Mouse (Mus musculus) embryonic facial prominence, embryonic 13.5 days (tissue): ENCODE data around the gene Aif1l. TPM values are rescaled to one million over a fixed set of nuclear protein-coding genes. Genes with fewer than 3 reads are reported as not detected.

Source experiments
- ATAC-seq: fragments of 200-750 bp; cut with Nextera tagmentation; 2 replicates; pipeline ENCODE4 v1.8.0; 2017; ENCODE audit warnings: low read depth; ENCODE audit not compliant: insufficient number of reproducible peaks, insufficient read depth, low FRiP score, low TSS enrichment
- H3K27ac ChIP-seq: fragments of 300-500 bp; sonication (generic); 2 replicates; pipeline ENCODE4 v1.5.1; 2015; ENCODE audit warnings: moderate library complexity, mild to moderate bottlenecking, inconsistent platforms
- H3K27me3 ChIP-seq: fragments of 300-500 bp; sonication (generic); 2 replicates; pipeline ENCODE4 v1.6.1; 2015; ENCODE audit warnings: mild to moderate bottlenecking, inconsistent platforms
- H3K36me3 ChIP-seq: fragments of 300-500 bp; sonication (generic); 2 replicates; pipeline ENCODE4 v1.6.1; 2015; ENCODE audit warnings: mild to moderate bottlenecking, inconsistent platforms
- H3K4me1 ChIP-seq: fragments of 300-500 bp; sonication (generic); 2 replicates; pipeline ENCODE4 v1.6.1; 2015; ENCODE audit warnings: inconsistent platforms
- H3K4me2 ChIP-seq: fragments of 300-500 bp; sonication (generic); 2 replicates; pipeline ENCODE4 v1.6.1; 2015; ENCODE audit warnings: moderate library complexity, mild to moderate bottlenecking, inconsistent platforms
- H3K4me3 ChIP-seq: fragments of 300-500 bp; sonication (generic); 2 replicates; pipeline ENCODE4 v1.5.1; 2015; ENCODE audit warnings: mild to moderate bottlenecking, inconsistent platforms
- H3K9ac ChIP-seq: fragments of 300-500 bp; sonication (generic); 2 replicates; pipeline ENCODE4 v1.6.1; 2015; ENCODE audit warnings: mild to moderate bottlenecking, inconsistent platforms
- H3K9me3 ChIP-seq: fragments of 300-500 bp; sonication (generic); 2 replicates; pipeline ENCODE4 v1.6.1; 2016; ENCODE audit warnings: inconsistent platforms
- WGBS: fragments of 180-500 bp; shearing (Covaris S2); methylation state at CpG from one replicate; pipeline ENCODE4 v1.1.7; 2015; ENCODE audit warnings: mixed read lengths; 5-methylcytosine and 5-hydroxymethylcytosine counted together
- polyA plus RNA-seq: library from polyadenylated mRNA; unstranded; fragments of >200 nt; fragmentation: Nextera tagmentation; extraction: Ambion mirVana; gene quantifications from 2 replicates; pipeline ENCODE4 v1.2.1, GENCODE M21; 2015

Aif1l gene
- polyA plus RNA-seq, 1 experiment from 2014 or later = 46.4 TPM

GRCm38 (mm10) chr2:31953687-31954086, 3.7 kb downstream of the Aif1l start:
- Histone ChIP-seq H3K36me3 (peaks cover 19% of the 10 kb centered on the region), H3K4me1 (peaks cover 25% of the 10 kb centered on the region), H3K27me3 (no peaks in the 10 kb centered on the region), H3K27ac (no peak overlapping the region), H3K4me3 (no peak overlapping the region), H3K9me3 (no peaks in the 10 kb centered on the region), H3K9ac (0 out of 2 replicates have a peak overlapping the region, but pooled peaks have one; percentile 11), H3K4me2 (no peak overlapping the region)
- no peak for ATAC-seq
- 72% methylated on average over 8 of the region's 8 CpGs for WGBS

- WGBS = 85% methylated on average over 9 of the region's 9 CpGs
- H3K27me3 ChIP-seq = no peaks in the 10 kb centered on the region
- no peaks in the 10 kb centered on the region for H3K9me3 ChIP-seq
- no peak overlapping the region for H3K4me2 ChIP-seq
- ATAC-seq = no peak
- peaks cover 29% of the 10 kb centered on the region for H3K36me3 ChIP-seq
- H3K9ac ChIP-seq = no peak overlapping the region
- peaks cover 23% of the 10 kb centered on the region for H3K4me1 ChIP-seq
- H3K4me3 ChIP-seq = no peak overlapping the region
- H3K27ac ChIP-seq = no peak overlapping the region
These were observed 4.8 kb downstream of the Aif1l start for GRCm38 (mm10) chr2:31954779-31955181.

GRCm38 (mm10) chr2:31955686-31956085, 5.7 kb downstream of the Aif1l start:
- 90% methylated on average over 5 of the region's 5 CpGs for WGBS
- Histone ChIP-seq H3K4me2 (no peak overlapping the region), H3K9me3 (no peaks in the 10 kb centered on the region), H3K4me3 (no peak overlapping the region), H3K27me3 (no peaks in the 10 kb centered on the region), H3K36me3 (peaks cover 35% of the 10 kb centered on the region), H3K9ac (no peak overlapping the region), H3K4me1 (peaks cover 19% of the 10 kb centered on the region), H3K27ac (no peak overlapping the region)
- ATAC-seq = no peak

GRCm38 (mm10) chr2:31957211-31957610, 7.3 kb downstream of the Aif1l start:
- Histone ChIP-seq H3K27ac (no peak overlapping the region), H3K9me3 (no peaks in the 10 kb centered on the region), H3K4me2 (no peak overlapping the region), H3K9ac (no peak overlapping the region), H3K4me3 (no peak overlapping the region), H3K4me1 (peaks cover 4% of the 10 kb centered on the region), H3K27me3 (no peaks in the 10 kb centered on the region), H3K36me3 (peaks cover 40% of the 10 kb centered on the region)
- WGBS = 93% methylated on average over 10 of the region's 10 CpGs
- no peak for ATAC-seq

GRCm38 (mm10) chr2:31960986-31961385, 11.0 kb downstream of the Aif1l start:
- Histone ChIP-seq H3K4me1 (no peaks in the 10 kb centered on the region), H3K27ac (no peak overlapping the region), H3K4me3 (no peak overlapping the region), H3K4me2 (no peak overlapping the region), H3K9ac (no peak overlapping the region), H3K27me3 (no peaks in the 10 kb centered on the region), H3K36me3 (peaks cover 42% of the 10 kb centered on the region), H3K9me3 (no peaks in the 10 kb centered on the region)
- 92% methylated on average over 8 of the region's 8 CpGs for WGBS
- ATAC-seq = no peak

GRCm38 (mm10) chr2:31961791-31962222, 11.9 kb downstream of the Aif1l start:
- Histone ChIP-seq H3K4me2 (no peak overlapping the region), H3K4me3 (no peak overlapping the region), H3K27ac (peak overlapping the region; percentile 84), H3K36me3 (peaks cover 42% of the 10 kb centered on the region), H3K9ac (no peak overlapping the region), H3K4me1 (no peaks in the 10 kb centered on the region), H3K9me3 (no peaks in the 10 kb centered on the region), H3K27me3 (no peaks in the 10 kb centered on the region)
- WGBS = 64% methylated on average over 4 of the region's 4 CpGs
- ATAC-seq = no peak

GRCm38 (mm10) chr2:31962501-31963224, 12.7 kb downstream of the Aif1l start:
- Histone ChIP-seq H3K27ac (peak overlapping the region; percentile 84), H3K27me3 (no peaks in the 10 kb centered on the region), H3K9ac (no peak overlapping the region), H3K9me3 (no peaks in the 10 kb centered on the region), H3K36me3 (peaks cover 42% of the 10 kb centered on the region), H3K4me3 (no peak overlapping the region), H3K4me1 (no peaks in the 10 kb centered on the region), H3K4me2 (no peak overlapping the region)
- 38% methylated on average over 8 of the region's 8 CpGs for WGBS
- ATAC-seq = peak; percentile 50

GRCm38 (mm10) chr2:31963491-31963890, 13.6 kb downstream of the Aif1l start:
- peak overlapping the region; percentile 84 for H3K27ac ChIP-seq

GRCm38 (mm10) chr2:31964191-31964590, 14.3 kb downstream of the Aif1l start:
- Histone ChIP-seq H3K36me3 (peaks cover 47% of the 10 kb centered on the region), H3K4me2 (no peak overlapping the region), H3K4me1 (no peaks in the 10 kb centered on the region), H3K9me3 (no peaks in the 10 kb centered on the region), H3K27me3 (no peaks in the 10 kb centered on the region), H3K9ac (no peak overlapping the region), H3K27ac (no peak overlapping the region), H3K4me3 (no peak overlapping the region)
- ATAC-seq = no peak
- WGBS = 67% methylated on average over 3 of the region's 3 CpGs

More at GRCm38 (mm10) chr2:31963491-31963890, 13.6 kb downstream of the Aif1l start:
- H3K4me3 ChIP-seq = no peak overlapping the region
- ATAC-seq = no peak
- H3K9me3 ChIP-seq = no peaks in the 10 kb centered on the region
- 82% methylated on average over 7 of the region's 7 CpGs for WGBS
- no peaks in the 10 kb centered on the region for H3K4me1 ChIP-seq
- H3K4me2 ChIP-seq = no peak overlapping the region
- no peak overlapping the region for H3K9ac ChIP-seq
- H3K36me3 ChIP-seq = peaks cover 48% of the 10 kb centered on the region
- H3K27me3 ChIP-seq = no peaks in the 10 kb centered on the region

- H3K4me1 ChIP-seq = no peaks in the 10 kb centered on the region
- H3K27ac ChIP-seq = no peak overlapping the region
- H3K4me2 ChIP-seq = no peak overlapping the region
- H3K36me3 ChIP-seq = peaks cover 47% of the 10 kb centered on the region
- no peak overlapping the region for H3K4me3 ChIP-seq
- H3K9me3 ChIP-seq = no peaks in the 10 kb centered on the region
- H3K9ac ChIP-seq = no peak overlapping the region
- no peak for ATAC-seq
- H3K27me3 ChIP-seq = no peaks in the 10 kb centered on the region
These were observed 15.2 kb downstream of the Aif1l start for GRCm38 (mm10) chr2:31965110-31965509.

GRCm38 (mm10) chr2:31966801-31967200, 16.9 kb downstream of the Aif1l start:
- Histone ChIP-seq H3K4me2 (no peak overlapping the region), H3K4me1 (no peaks in the 10 kb centered on the region), H3K4me3 (no peak overlapping the region), H3K9ac (no peak overlapping the region), H3K36me3 (peaks cover 55% of the 10 kb centered on the region), H3K9me3 (no peaks in the 10 kb centered on the region), H3K27me3 (no peaks in the 10 kb centered on the region), H3K27ac (no peak overlapping the region)
- ATAC-seq = no peak
- 78% methylated on average over 8 of the region's 8 CpGs for WGBS

- Histone ChIP-seq H3K9me3 (no peaks in the 10 kb centered on the region), H3K36me3 (peaks cover 53% of the 10 kb centered on the region), H3K4me2 (no peak overlapping the region), H3K27me3 (no peaks in the 10 kb centered on the region), H3K9ac (no peak overlapping the region), H3K27ac (no peak overlapping the region), H3K4me1 (peaks cover 15% of the 10 kb centered on the region), H3K4me3 (no peak overlapping the region)
- WGBS = 90% methylated on average over 4 of the region's 4 CpGs
- ATAC-seq = no peak
These were observed 22.6 kb downstream of the Aif1l start for GRCm38 (mm10) chr2:31972589-31972988.
